Mouse (Mus musculus) bone marrow, adult 2 months (tissue): ENCODE data around the gene Atg10.

Source experiments
- CTCF ChIP-seq: fragments of 200-500 bp; IDR thresholded peaks from 2 replicates; pipeline ENCODE4 v1.5.1; 2011; ENCODE audit warnings: low read length, control low read depth; ENCODE audit not compliant: control insufficient read depth, insufficient read depth
- POLR2A ChIP-seq: fragments of 200-500 bp; IDR thresholded peaks from 2 replicates; pipeline ENCODE4 v1.6.1; 2011; ENCODE audit warnings: low read depth, mild to moderate bottlenecking, control low read depth, low read length, borderline replicate concordance; ENCODE audit not compliant: control insufficient read depth

DNA sequence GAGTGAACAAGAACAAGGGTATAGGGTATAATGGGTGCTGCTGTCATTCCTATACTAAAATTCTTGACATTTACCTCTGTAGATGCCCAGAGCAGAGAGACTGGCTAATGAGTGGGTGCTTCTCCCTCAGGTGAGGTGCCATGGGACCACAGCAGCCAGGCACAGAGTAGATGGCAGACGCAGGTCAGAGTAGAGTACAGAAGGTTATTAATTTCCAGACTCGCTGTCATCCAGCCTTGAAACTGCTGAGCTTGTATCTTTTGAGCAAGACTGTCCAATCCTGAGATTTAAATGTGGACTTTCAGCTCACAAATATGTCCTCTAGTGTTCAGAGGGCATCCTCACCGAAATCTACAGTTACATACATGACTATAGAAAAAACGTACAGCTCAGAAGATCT, 128.9 kb downstream of the Atg10 start:
- TF ChIP-seq CTCF = no peak
- TF ChIP-seq POLR2A = no peak
